Mouse (Mus musculus) cerebellum, postnatal 4 days (tissue): ENCODE measurements around the gene D830030K20Rik.
A peak's percentile ranks its signal among the peaks of the same experiment; 100 is the strongest.
"Not testable (repeated sequence)": the region's sequence is repeated elsewhere in the genome, so short reads cannot be mapped to it uniquely, and the experiment has no call there.

ENCODE experiments used
- DNase-seq, 2 experiments: peaks; one replicate each; pipeline ENCODE4 v3.0.0; 2022; ENCODE audit warnings: low spot score in 2 of 2, mixed read lengths in 1 of 2

The D830030K20Rik gene

DNA sequence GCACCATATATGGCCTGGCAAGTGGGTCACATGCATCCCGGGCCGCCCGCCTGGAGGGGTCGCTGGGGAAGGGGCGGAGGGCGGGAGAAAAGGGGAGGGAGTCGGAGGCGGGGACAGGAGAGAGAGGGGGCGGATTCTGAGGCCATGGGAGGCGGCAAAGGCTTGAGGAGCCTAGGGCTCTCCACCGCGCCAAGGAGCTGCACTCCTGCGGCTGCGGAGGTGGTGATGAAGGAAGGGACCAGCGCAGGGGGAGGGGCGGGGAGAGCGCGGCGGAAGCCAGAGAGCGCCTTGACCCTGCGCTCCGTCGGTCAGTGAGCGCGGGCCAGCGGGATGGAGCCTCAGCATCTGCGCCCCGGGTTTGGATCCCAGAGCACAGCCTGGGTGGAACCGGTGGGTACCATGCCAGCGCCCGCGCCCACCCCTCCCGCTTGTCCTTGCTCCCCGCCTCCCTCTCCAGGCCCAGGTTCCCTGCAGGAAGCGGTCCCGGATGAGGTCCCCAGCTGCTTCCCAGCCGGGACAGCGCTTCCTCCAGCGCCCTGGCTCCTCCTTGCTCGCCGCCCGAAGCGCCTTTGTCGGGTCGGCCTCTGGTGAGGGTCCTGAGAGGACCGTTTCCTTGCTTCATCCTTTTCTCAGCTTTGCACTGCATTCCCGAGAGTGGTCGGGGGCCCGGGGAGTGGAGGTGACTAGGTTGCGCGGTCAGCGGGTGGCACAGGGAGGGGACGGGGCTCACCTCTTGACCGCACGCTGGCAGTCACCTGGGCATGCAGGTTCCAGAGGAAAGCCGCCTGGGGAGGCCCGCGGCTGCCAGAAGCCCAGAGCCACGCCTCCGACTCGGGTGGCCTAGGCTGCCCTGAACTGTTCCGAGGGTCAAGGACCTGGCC is at the start of gene D830030K20Rik:
Gene D830030K20Rik, plus strand, starts transcription at position 217 of the 881 bp plus-strand sequence.
- not testable (repeated sequence) for DNase-seq

GRCm38 (mm10) chr14:3187955-3188354 is 20.3 kb upstream of the D830030K20Rik start, which contains the start of gene Gm5795:
TSS of gene Gm5795 (plus strand) at chr14:3188255.
- DNase-seq = not testable (repeated sequence)

GRCm38 (mm10) chr14:3209367-3209766 is 1.1 kb downstream of the D830030K20Rik start:
- DNase-seq = peak in 1 of 2 experiments; percentile 20

DNA sequence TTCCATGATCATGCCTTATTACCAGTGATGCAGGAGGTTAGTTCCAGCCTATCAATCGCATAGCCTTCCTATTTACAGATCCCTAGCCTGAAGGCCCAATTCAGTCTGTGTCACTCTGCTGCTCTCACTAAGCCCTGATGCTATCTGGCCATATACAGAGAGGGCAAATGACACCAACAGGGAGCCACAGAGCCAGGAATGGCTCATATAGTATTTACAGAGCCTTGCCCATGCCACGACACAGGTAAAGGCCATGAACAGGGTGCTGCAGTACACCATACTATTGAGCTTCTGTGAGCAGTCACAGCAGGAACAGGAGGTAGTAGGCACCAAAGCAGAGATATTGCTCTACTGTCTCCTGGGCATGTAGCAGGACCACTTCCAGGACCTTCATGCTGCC is 54.2 kb downstream of the D830030K20Rik start:
- DNase-seq = peak in 1 of 2 experiments; percentile 0
